Comparison of ENCODE assay signal across 30 mouse cellular contexts in genomic region chr19:17286004-17286403, GRCm38 (mm10).
DNase-seq lines count a peak whose midpoint lies in the region; ATAC-seq and TF ChIP-seq lines count a peak whose summit lies in the region.
"Had no signal": no experiment of that assay in that cellular context is flagged by ENCODE, and none has a peak within 500 bp of the region (broad histone marks: within the 10 kb centered on the region; RNA-seq: fewer than 3 reads in every experiment).

No protein-coding gene starts in this region.

- ATAC-seq in hindbrain, postnatal 0 days = no peak
- ATAC-seq in hindbrain, embryonic 12.5 days (ENCODE audit: low FRiP score) = no peak
- ATAC-seq: activated CD4-positive, CD25-positive, alpha-beta regulatory T cell, adult 4 months; liver, postnatal 0 days had no signal

- H3K9ac ChIP-seq in hindbrain, postnatal 0 days (replicated peaks; ENCODE audit: low read length) = no peak overlapping the region
- no peak overlapping the region for H3K9ac ChIP-seq in hindbrain, embryonic 12.5 days
- H3K9ac ChIP-seq: forebrain, embryonic 12.5 days; heart, embryonic 13.5 days; kidney, embryonic 15.5 days; liver, postnatal 0 days; stomach, embryonic 15.5 days had no signal

- no peaks in the 10 kb centered on the region for H3K36me3 ChIP-seq in hindbrain, postnatal 0 days (ENCODE audit: insufficient read depth, low read length)
- H3K36me3 ChIP-seq in hindbrain, embryonic 12.5 days = no peaks in the 10 kb centered on the region
- H3K36me3 ChIP-seq: forebrain, embryonic 12.5 days; G1E; heart, embryonic 13.5 days; kidney, embryonic 15.5 days; limb, embryonic 10.5 days; midbrain, embryonic 10.5 days; stomach, embryonic 15.5 days had no signal

- H3K27ac ChIP-seq in hindbrain, postnatal 0 days = no peak overlapping the region
- H3K27ac ChIP-seq in hindbrain, embryonic 12.5 days = no peak overlapping the region
- H3K27ac ChIP-seq: forebrain, embryonic 12.5 days; heart, embryonic 13.5 days; kidney, embryonic 15.5 days; limb, embryonic 10.5 days; midbrain, embryonic 10.5 days; stomach, embryonic 15.5 days had no signal

- TF ChIP-seq CTCF in hindbrain, postnatal 0 days (IDR thresholded peaks at IDR 0.05; ENCODE audit: low read depth) = no peak

- H3K4me1 ChIP-seq in hindbrain, postnatal 0 days (ENCODE audit: insufficient read depth, low read length) = no peaks in the 10 kb centered on the region
- H3K4me1 ChIP-seq in hindbrain, embryonic 12.5 days = no peaks in the 10 kb centered on the region
- H3K4me1 ChIP-seq: forebrain, embryonic 12.5 days; kidney, embryonic 15.5 days; limb, embryonic 10.5 days; stomach, embryonic 15.5 days had no signal

- 78% methylated on average over 7 of the region's 7 CpGs for WGBS in hindbrain, postnatal 0 days
- 85% methylated on average over 7 of the region's 7 CpGs for WGBS in hindbrain, embryonic 12.5 days

- no peaks in the 10 kb centered on the region for H3K9me3 ChIP-seq in hindbrain, postnatal 0 days (ENCODE audit: low read length)
- H3K9me3 ChIP-seq in hindbrain, embryonic 12.5 days (replicated peaks) = no peaks in the 10 kb centered on the region
- H3K9me3 ChIP-seq: forebrain, embryonic 12.5 days; G1E; heart, embryonic 13.5 days; kidney, embryonic 15.5 days; limb, embryonic 10.5 days; midbrain, embryonic 10.5 days; stomach, embryonic 15.5 days had no signal

- no peak overlapping the region for H3K4me3 ChIP-seq in hindbrain, postnatal 0 days (ENCODE audit: low read length)
- H3K4me3 ChIP-seq in hindbrain, embryonic 12.5 days = no peak overlapping the region
- H3K4me3 ChIP-seq: erythroblast, embryonic 14.5 days; forebrain, embryonic 12.5 days; heart, embryonic 13.5 days; kidney, embryonic 15.5 days; limb, embryonic 10.5 days; midbrain, embryonic 10.5 days; stomach, embryonic 15.5 days had no signal

- DNase-seq in hindbrain, postnatal 0 days (ENCODE audit: low spot score) = peak; percentile 2
- DNase-seq in right cerebral cortex, adult 18-20 months = peak; percentile 7
- DNase-seq in right cerebral cortex, postnatal 14 days = no peak
- peak; percentile 14 to 32 for DNase-seq in layer of hippocampus, postnatal 10 days (ENCODE audit: low spot score in 2 of 2)
- DNase-seq in gastrocnemius, postnatal 36 days = no peak
- no peak for DNase-seq in adrenal gland, postnatal 36 days
- DNase-seq: adrenal gland, adult 8-10 months; B cell, adult 2 months; cerebellum, adult 9-10 months; gastrocnemius, postnatal 10 days; heart, adult 11 months; heart, postnatal 14 days; kidney, adult 11 months; kidney, postnatal 36 days; liver; liver, postnatal 0 days; lung, postnatal 10 days; thymus, adult 18-20 months; thymus, postnatal 36 days had no signal

- intact Hi-C loops in gastrocnemius, postnatal 36 days (cut with DNase I) = no loop called here

- no peak overlapping the region for H3K4me2 ChIP-seq in hindbrain, postnatal 0 days (ENCODE audit: low read depth, low read length)
- no peak overlapping the region for H3K4me2 ChIP-seq in hindbrain, embryonic 12.5 days (replicated peaks)
- H3K4me2 ChIP-seq: forebrain, embryonic 12.5 days; heart, embryonic 13.5 days; kidney, embryonic 15.5 days; stomach, embryonic 15.5 days had no signal

- H3K27me3 ChIP-seq in hindbrain, postnatal 0 days (ENCODE audit: insufficient read depth, low read length) = no peaks in the 10 kb centered on the region
- no peaks in the 10 kb centered on the region for H3K27me3 ChIP-seq in hindbrain, embryonic 12.5 days
- H3K27me3 ChIP-seq: CH12.LX; forebrain, embryonic 12.5 days; kidney, embryonic 15.5 days; stomach, embryonic 15.5 days had no signal

Comparison
In these comparisons a context has a peak if more than half of its experiments do, and no peak if none do; other contexts are left out.
1. DNase-seq: peak in hindbrain, postnatal 0 days (single experiment), right cerebral cortex, adult 18-20 months (single experiment) and layer of hippocampus, postnatal 10 days (2 of 2); none in right cerebral cortex, postnatal 14 days (single experiment), gastrocnemius, postnatal 36 days (0 of 2) and adrenal gland, postnatal 36 days (0 of 2).